Mouse (Mus musculus) adrenal gland, adult (tissue): ENCODE data around the gene Ccdc78.
A peak's percentile ranks its signal among the peaks of the same experiment; 100 is the strongest.
"Not testable (repeated sequence)": the region's sequence is repeated elsewhere in the genome, so short reads cannot be mapped to it uniquely, and the experiment has no call there.

Source experiments
- DNase-seq, 2 experiments: peaks; one replicate each; pipeline ENCODE4 v3.0.0; 2022 to 2023; ENCODE audit warnings: low spot score in 1 of 2; ENCODE audit not compliant: inconsistent age in 2 of 2

Gene Ccdc78

GRCm38 (mm10) chr17:25781339-25781738 is 5.0 kb upstream of the Ccdc78 start:
- no peak for DNase-seq

- peak; percentile 67 to 88 for DNase-seq
Observed at GRCm38 (mm10) chr17:25783086-25783485, 3.3 kb upstream of the Ccdc78 start.

- DNase-seq = peak in 1 of 2 experiments; percentile 53
Observed at GRCm38 (mm10) chr17:25783861-25784574, 2.4 kb upstream of the Ccdc78 start.

GRCm38 (mm10) chr17:25785281-25785745 is 1.1 kb upstream of the Ccdc78 start, which contains the start of gene Haghl:
TSS of gene Haghl (minus strand) at chr17:25785673.
- DNase-seq = peak; percentile 97 to 100

GRCm38 (mm10) chr17:25786781-25787504 is 563 bp downstream of the Ccdc78 start:
- peak in 1 of 2 experiments; percentile 25 for DNase-seq

- peak in 1 of 2 experiments; percentile 16 for DNase-seq
Observed at GRCm38 (mm10) chr17:25791320-25791842, 5.0 kb downstream of the Ccdc78 start.

- peak; percentile 87 to 96 for DNase-seq
Observed at GRCm38 (mm10) chr17:25791843-25792527, 5.6 kb downstream of the Ccdc78 start.

- DNase-seq = peak in 1 of 2 experiments; percentile 81
Observed at GRCm38 (mm10) chr17:25792615-25793014, 6.2 kb downstream of the Ccdc78 start, which contains the start of gene Fam173a. TSS of gene Fam173a (minus strand) at chr17:25792901.

- no peak for DNase-seq
Observed at GRCm38 (mm10) chr17:25794197-25794596, 7.8 kb downstream of the Ccdc78 start.

GRCm38 (mm10) chr17:25794998-25795397 is 8.6 kb downstream of the Ccdc78 start:
- DNase-seq = no peak

- peak; percentile 52 to 60 for DNase-seq
Observed at GRCm38 (mm10) chr17:25795609-25796092, 9.3 kb downstream of the Ccdc78 start, which contains the start of gene AC134908.4. TSS of gene AC134908.4 (minus strand) at chr17:25795659.

- DNase-seq = peak; percentile 59 to 79
Observed at GRCm38 (mm10) chr17:25796211-25796771, 9.9 kb downstream of the Ccdc78 start.

GRCm38 (mm10) chr17:25796951-25797369 is 10.6 kb downstream of the Ccdc78 start, which contains the start of gene Metrn:
TSS of gene Metrn (minus strand) at chr17:25797136.
- DNase-seq = peak; percentile 90 to 95

- DNase-seq = peak; percentile 70 to 91
Observed at GRCm38 (mm10) chr17:25801029-25801428, 14.6 kb downstream of the Ccdc78 start.

GRCm38 (mm10) chr17:25802825-25803517 is 16.6 kb downstream of the Ccdc78 start:
- peak; percentile 87 to 93 for DNase-seq

- DNase-seq = peak; percentile 69 to 86
Observed at GRCm38 (mm10) chr17:25806507-25806906, 20.1 kb downstream of the Ccdc78 start.

- not testable (repeated sequence) for DNase-seq
Observed at GRCm38 (mm10) chr17:25807452-25807851, 21.1 kb downstream of the Ccdc78 start.

- no peak for DNase-seq
Observed at GRCm38 (mm10) chr17:25808028-25808427, 21.6 kb downstream of the Ccdc78 start.

GRCm38 (mm10) chr17:25808789-25809605 is 22.6 kb downstream of the Ccdc78 start, which contains the start of gene Fbxl16:
TSS of gene Fbxl16 (plus strand) at chr17:25809085.
- DNase-seq = peak; percentile 93 to 95
